In the genomic region with DNA sequence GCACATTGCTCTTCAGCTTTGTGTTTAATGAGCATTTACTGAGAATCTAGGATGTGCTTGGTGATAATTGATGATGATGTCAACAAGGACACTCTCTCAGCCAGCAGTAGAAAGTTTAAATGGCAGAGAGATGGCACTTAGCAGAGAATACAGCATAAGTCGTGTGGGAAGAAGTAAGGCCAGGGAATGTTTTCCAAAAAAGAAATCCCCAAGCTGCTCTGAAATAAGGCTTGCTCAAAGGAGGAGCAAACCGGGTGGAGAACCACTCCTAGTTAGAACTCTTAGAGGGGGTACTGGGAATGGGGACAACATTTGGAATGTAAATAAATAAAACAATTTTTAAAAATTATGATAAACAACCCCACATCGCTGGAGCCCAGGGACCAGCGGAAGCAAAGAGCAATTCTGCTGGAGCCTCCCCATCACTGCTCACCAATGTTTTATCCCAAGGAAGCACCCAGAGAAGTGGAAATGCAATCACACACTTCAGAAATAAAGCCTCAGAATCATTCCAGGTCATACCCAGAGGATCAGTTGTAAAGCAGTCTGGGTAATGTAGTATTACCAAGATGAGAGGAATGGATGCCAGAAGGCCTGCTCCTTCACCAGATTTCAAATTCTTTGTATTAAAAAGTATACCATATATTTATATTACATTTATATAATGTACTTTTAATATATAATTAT, we compare ENCODE assay signal across 31 mouse cellular contexts.
A peak's percentile ranks its signal among the peaks of the same experiment; 100 is the strongest.
DNase-seq lines count a peak whose midpoint lies in the region; ATAC-seq and TF ChIP-seq lines count a peak whose summit lies in the region.
"Had no signal": no experiment of that assay in that cellular context is flagged by ENCODE, and none has a peak within 500 bp of the region (broad histone marks: within the 10 kb centered on the region; RNA-seq: fewer than 3 reads in every experiment).

No protein-coding gene starts in this region.

- no peak overlapping the region for H3K9ac ChIP-seq in midbrain, embryonic 13.5 days (replicated peaks)
- H3K9ac ChIP-seq: embryonic facial prominence, embryonic 13.5 days; hindbrain, embryonic 13.5 days; liver, embryonic 14.5 days; lung, embryonic 14.5 days; midbrain, embryonic 15.5 days had no signal

- H3K4me2 ChIP-seq in midbrain, embryonic 13.5 days (replicated peaks), result no peak overlapping the region
- H3K4me2 ChIP-seq: embryonic facial prominence, embryonic 13.5 days; heart, embryonic 11.5 days; hindbrain, embryonic 13.5 days; lung, embryonic 14.5 days; midbrain, embryonic 15.5 days had no signal

- H3K36me3 ChIP-seq in midbrain, embryonic 13.5 days, result no peaks in the 10 kb centered on the region
- H3K36me3 ChIP-seq: embryonic facial prominence, embryonic 13.5 days; forebrain, embryonic 10.5 days; hindbrain, embryonic 13.5 days; midbrain, embryonic 15.5 days had no signal

- DNase-seq in right cerebral cortex, adult 18-20 months, result peak; percentile 12
- DNase-seq in right cerebral cortex, postnatal 14 days, result no peak
- peak in 1 of 2 experiments; percentile 19 for DNase-seq in layer of hippocampus, adult 2 months (ENCODE audit: low spot score in 2 of 2)
- peak; percentile 3 to 6 for DNase-seq in layer of hippocampus, postnatal 36 days
- peak; percentile 24 to 38 for DNase-seq in left cerebral cortex, postnatal 36 days (ENCODE audit: low spot score in 2 of 2)
- DNase-seq in heart, postnatal 36 days, result no peak
- no peak for DNase-seq in kidney, postnatal 4 days
- DNase-seq: adrenal gland, postnatal 14 days; cerebellum, adult 11-12 months; cerebellum, adult 9-11 months; gastrocnemius, postnatal 25 days; heart, adult 18-20 months; heart, postnatal 4 days; kidney, postnatal 14 days; liver; lung, embryonic 14.5 days; lung, postnatal 14 days; spleen, adult 18-20 months; thymus, adult 2 months; thymus, postnatal 4 days had no signal

- WGBS in midbrain, embryonic 13.5 days, result 92% methylated on average over 4 of the region's 4 CpGs

- H3K4me3 ChIP-seq in layer of hippocampus, adult 2 months, result no peak overlapping the region
- H3K4me3 ChIP-seq in midbrain, embryonic 13.5 days (replicated peaks), result no peak overlapping the region
- H3K4me3 ChIP-seq: embryonic facial prominence, embryonic 13.5 days; forebrain, embryonic 10.5 days; hindbrain, embryonic 13.5 days; midbrain, embryonic 15.5 days had no signal

- H3K27me3 ChIP-seq in midbrain, embryonic 13.5 days, result no peaks in the 10 kb centered on the region
- H3K27me3 ChIP-seq: embryonic facial prominence, embryonic 13.5 days; hindbrain, embryonic 13.5 days; midbrain, embryonic 15.5 days had no signal

- intact Hi-C loops in left cerebral cortex, postnatal 36 days (cut with DNase I), result no loop called here
- intact Hi-C loops in heart, postnatal 36 days (cut with DNase I), result no loop called here

- no peak for ATAC-seq in midbrain, embryonic 13.5 days
- ATAC-seq: forebrain, embryonic 16.5 days; intestine, embryonic 16.5 days; midbrain, embryonic 15.5 days; Patski had no signal

- peak overlapping the region; percentile 55 for H3K27ac ChIP-seq in layer of hippocampus, adult 2 months
- no peak overlapping the region for H3K27ac ChIP-seq in midbrain, embryonic 13.5 days
- H3K27ac ChIP-seq: embryonic facial prominence, embryonic 13.5 days; forebrain, embryonic 10.5 days; hindbrain, embryonic 13.5 days; liver, embryonic 14.5 days; midbrain, embryonic 15.5 days; stomach, postnatal 0 days had no signal

- no peaks in the 10 kb centered on the region for H3K4me1 ChIP-seq in midbrain, embryonic 13.5 days (replicated peaks)
- H3K4me1 ChIP-seq: forebrain, embryonic 10.5 days; hindbrain, embryonic 13.5 days; midbrain, embryonic 15.5 days had no signal

- no peak for TF ChIP-seq CTCF in layer of hippocampus, adult 2 months (conservative IDR thresholded peaks at IDR 0.05)

- H3K9me3 ChIP-seq in midbrain, embryonic 13.5 days, result no peaks in the 10 kb centered on the region; the same call in 1 of the 2 replicates
- H3K9me3 ChIP-seq: embryonic facial prominence, embryonic 13.5 days; forebrain, embryonic 10.5 days; hindbrain, embryonic 13.5 days; midbrain, embryonic 15.5 days had no signal

Comparison
In these comparisons a context has a peak if more than half of its experiments do, and no peak if none do; other contexts are left out.
1. DNase-seq: peak in right cerebral cortex, adult 18-20 months (single experiment), layer of hippocampus, postnatal 36 days (2 of 2) and left cerebral cortex, postnatal 36 days (2 of 2); none in right cerebral cortex, postnatal 14 days (single experiment), heart, postnatal 36 days (0 of 2) and kidney, postnatal 4 days (0 of 2).